Mouse (Mus musculus) heart, adult 18-20 months (tissue): ENCODE results near the gene Ift88. TPM values are rescaled to one million over a fixed set of nuclear protein-coding genes. Genes with fewer than 3 reads are reported as not detected.

ENCODE experiments used
- DNase-seq, 2 experiments: peaks; one replicate each; pipeline ENCODE4 v3.0.0; 2021 to 2022; ENCODE audit warnings: mixed read lengths in 1 of 2
- total RNA-seq, 2 experiments: library from RNA; stranded (reverse); gene quantifications; 2 replicates each; pipeline ENCODE4 v1.2.3; 2021

The Ift88 gene
- total RNA-seq, 2 experiments from 2014 or later = 3.9 to 5.2 TPM

- DNase-seq = peak; percentile 42 to 79
These were observed 109.4 kb downstream of the Ift88 start for GRCm38 (mm10) chr14:57533214-57533613.

- no peak for DNase-seq
These were observed 110.0 kb downstream of the Ift88 start for GRCm38 (mm10) chr14:57533841-57534240.

GRCm38 (mm10) chr14:57534346-57534745 is 110.5 kb downstream of the Ift88 start:
- peak; percentile 16 to 27 for DNase-seq

- peak; percentile 75 to 82 for DNase-seq
These were observed 111.1 kb downstream of the Ift88 start for GRCm38 (mm10) chr14:57534961-57535360.

GRCm38 (mm10) chr14:57535646-57536045 is 111.8 kb downstream of the Ift88 start:
- peak; percentile 64 to 67 for DNase-seq

- DNase-seq = no peak
These were observed 113.0 kb downstream of the Ift88 start for GRCm38 (mm10) chr14:57536820-57537219.

GRCm38 (mm10) chr14:57537261-57538015 is 113.6 kb downstream of the Ift88 start:
- DNase-seq = peak; percentile 23 to 37

GRCm38 (mm10) chr14:57540683-57541082 is 116.8 kb downstream of the Ift88 start:
- DNase-seq = no peak

GRCm38 (mm10) chr14:57542231-57542630 is 118.4 kb downstream of the Ift88 start:
- no peak for DNase-seq

GRCm38 (mm10) chr14:57543420-57544039 is 119.7 kb downstream of the Ift88 start:
- no peak for DNase-seq

GRCm38 (mm10) chr14:57545526-57545925 is 121.7 kb downstream of the Ift88 start:
- DNase-seq = no peak

GRCm38 (mm10) chr14:57546131-57546530 is 122.3 kb downstream of the Ift88 start:
- DNase-seq = no peak

- DNase-seq = no peak
These were observed 122.7 kb downstream of the Ift88 start for GRCm38 (mm10) chr14:57546557-57547021.

GRCm38 (mm10) chr14:57547062-57547461 is 123.2 kb downstream of the Ift88 start:
- DNase-seq = no peak

- DNase-seq = no peak
These were observed 129.1 kb downstream of the Ift88 start for GRCm38 (mm10) chr14:57552945-57553344.

GRCm38 (mm10) chr14:57554434-57554833 is 130.6 kb downstream of the Ift88 start:
- DNase-seq = no peak

GRCm38 (mm10) chr14:57555471-57556070 is 131.7 kb downstream of the Ift88 start:
- no peak for DNase-seq

- DNase-seq = no peak
These were observed 133.1 kb downstream of the Ift88 start for GRCm38 (mm10) chr14:57556922-57557321.

- DNase-seq = no peak
These were observed 141.8 kb downstream of the Ift88 start for GRCm38 (mm10) chr14:57565626-57566025.
